Mouse (Mus musculus) heart, embryonic 13.5 days (tissue): ENCODE results near the gene Sdk2. TPM values are rescaled to one million over a fixed set of nuclear protein-coding genes. Genes with fewer than 3 reads are reported as not detected.

ENCODE experiments used
- ATAC-seq: fragments of 200-750 bp; cut with Nextera tagmentation; 2 replicates; pipeline ENCODE4 v1.8.0; 2017; ENCODE audit warnings: moderate TSS enrichment; ENCODE audit not compliant: insufficient number of reproducible peaks, low FRiP score, low TSS enrichment; ENCODE audit errors: extremely low read depth
- H3K27ac ChIP-seq: fragments of 300-500 bp; sonication (generic); replicated peaks from 2 replicates; pipeline ENCODE4 v1.5.1; 2015; ENCODE audit warnings: moderate library complexity, mild to moderate bottlenecking, inconsistent platforms
- H3K27me3 ChIP-seq: fragments of 300-500 bp; sonication (generic); replicated peaks from 2 replicates; pipeline ENCODE4 v1.6.1; 2015; ENCODE audit warnings: mild to moderate bottlenecking, inconsistent platforms
- H3K36me3 ChIP-seq: fragments of 300-500 bp; sonication (generic); 2 replicates; pipeline ENCODE4 v1.6.1; 2015; ENCODE audit warnings: mild to moderate bottlenecking, inconsistent platforms
- H3K4me1 ChIP-seq: fragments of 300-500 bp; sonication (generic); 2 replicates; pipeline ENCODE4 v1.6.1; 2015; ENCODE audit warnings: inconsistent platforms
- H3K4me2 ChIP-seq: fragments of 300-500 bp; sonication (generic); 2 replicates; pipeline ENCODE4 v1.6.1; 2015; ENCODE audit warnings: inconsistent platforms, mild to moderate bottlenecking, moderate library complexity
- H3K4me3 ChIP-seq: fragments of 300-500 bp; sonication (generic); 2 replicates; pipeline ENCODE4 v1.5.1; 2015; ENCODE audit warnings: moderate library complexity, mild to moderate bottlenecking, inconsistent platforms
- H3K9ac ChIP-seq: fragments of 300-500 bp; sonication (generic); 2 replicates; pipeline ENCODE4 v1.6.1; 2015; ENCODE audit warnings: inconsistent platforms, mild to moderate bottlenecking, moderate library complexity
- H3K9me3 ChIP-seq: fragments of 300-500 bp; sonication (generic); 2 replicates; pipeline ENCODE4 v1.6.1; 2016; ENCODE audit warnings: inconsistent platforms
- WGBS: fragments of 180-500 bp; shearing (Covaris S2); methylation state at CpG from one replicate; pipeline ENCODE4 v1.1.7; 2015; ENCODE audit warnings: mixed read lengths; 5-methylcytosine and 5-hydroxymethylcytosine counted together
- polyA plus RNA-seq: library from polyadenylated mRNA; unstranded; fragments of >200 nt; fragmentation: Nextera tagmentation; extraction: Ambion mirVana; gene quantifications from 2 replicates; pipeline ENCODE4 v1.2.1, GENCODE M21; 2015

Sdk2 gene
- polyA plus RNA-seq, 1 experiment from 2014 or later = 1.9 TPM

DNA sequence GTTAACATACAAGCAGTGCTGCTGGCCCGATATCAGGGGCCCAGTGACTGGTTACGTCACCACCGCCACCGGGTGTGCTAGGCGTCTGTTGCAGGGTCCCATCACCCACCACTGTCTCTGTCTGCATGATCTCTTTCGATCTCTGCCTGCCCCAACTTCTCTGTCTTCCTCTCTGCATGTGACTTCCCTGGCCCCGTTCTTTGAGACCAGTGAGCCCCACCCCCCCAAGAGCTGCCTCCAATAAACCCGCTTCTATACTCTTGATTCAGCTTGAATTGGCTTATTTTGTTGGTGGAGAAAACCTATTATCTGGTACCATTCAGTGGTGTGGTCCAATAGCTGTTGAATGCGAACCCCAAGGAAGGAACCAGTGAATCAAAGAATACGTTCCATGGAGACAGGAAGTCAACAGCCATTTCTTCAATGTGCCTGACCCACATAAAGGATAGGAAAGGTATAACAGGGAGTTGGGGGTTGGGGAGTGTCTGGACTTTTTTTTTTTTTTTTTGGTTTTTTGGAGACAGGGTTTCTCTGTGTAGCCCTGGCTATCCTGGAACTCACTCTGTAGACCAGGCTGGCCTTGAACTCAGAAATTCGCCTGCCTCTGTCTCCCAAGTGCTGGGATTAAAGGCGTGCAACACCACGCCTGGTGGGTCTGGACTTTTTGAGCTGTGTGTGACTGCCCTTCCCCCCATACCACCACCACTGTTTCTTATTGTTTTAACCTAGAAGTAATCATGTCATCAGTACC, 279.2 kb downstream of the Sdk2 start:
- Histone ChIP-seq H3K36me3 (no peaks in the 10 kb centered on the region), H3K4me1 (peaks cover 57% of the 10 kb centered on the region), H3K9ac (no peak overlapping the region), H3K9me3 (no peaks in the 10 kb centered on the region), H3K4me2 (no peak overlapping the region), H3K27ac (no peak overlapping the region), H3K4me3 (no peak overlapping the region), H3K27me3 (no peaks in the 10 kb centered on the region)
- no peak for ATAC-seq
- WGBS = 76% methylated on average over 13 of the region's 13 CpGs

DNA sequence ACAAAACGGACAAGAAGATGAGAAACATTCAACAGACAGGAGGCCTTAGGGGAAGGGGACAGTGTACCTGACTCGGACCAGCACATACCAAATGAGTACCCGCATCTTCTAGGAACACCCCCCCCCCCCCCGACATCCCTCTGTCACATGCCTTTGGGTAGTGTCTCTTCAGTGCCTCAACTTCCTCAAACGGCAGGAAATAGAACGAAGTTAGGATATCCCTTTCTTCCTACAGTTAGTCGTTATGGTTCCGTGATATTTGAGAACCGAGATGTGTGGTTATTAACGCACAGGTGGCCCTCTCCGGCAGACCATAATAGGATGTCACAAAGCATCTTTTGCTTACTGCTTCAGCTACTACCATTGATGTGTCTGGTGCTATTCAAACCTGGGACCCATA, 279.8 kb downstream of the Sdk2 start:
- Histone ChIP-seq H3K36me3 (no peaks in the 10 kb centered on the region), H3K27ac (0 out of 2 replicates have a peak overlapping the region, but pooled peaks have one; percentile 88), H3K4me2 (no peak overlapping the region), H3K4me3 (no peak overlapping the region), H3K9me3 (no peaks in the 10 kb centered on the region), H3K9ac (no peak overlapping the region), H3K4me1 (peaks cover 62% of the 10 kb centered on the region), H3K27me3 (no peaks in the 10 kb centered on the region)
- ATAC-seq = no peak
- 79% methylated on average over 11 of the region's 11 CpGs for WGBS

DNA sequence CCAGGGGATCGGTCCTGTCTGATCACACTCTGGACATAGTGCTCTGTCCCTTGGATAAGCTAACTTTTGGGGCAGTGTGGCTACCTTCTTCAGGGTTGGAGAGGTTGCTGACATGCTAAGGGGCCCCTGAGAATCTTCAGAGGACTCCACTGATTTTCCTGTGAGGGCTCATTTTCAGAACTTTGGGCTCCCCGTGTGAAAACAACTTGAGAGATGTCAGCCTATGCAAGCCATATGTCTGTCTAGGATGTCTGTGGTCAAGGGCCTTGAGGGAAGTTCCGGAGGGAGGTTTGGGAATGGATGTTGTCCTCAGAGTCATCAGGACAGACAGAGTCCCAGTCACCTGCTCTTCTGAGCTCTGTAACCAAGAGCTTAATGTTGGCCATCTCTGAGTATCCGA, 280.5 kb downstream of the Sdk2 start:
- peak overlapping the region; percentile 74 for H3K4me2 ChIP-seq
- H3K9ac ChIP-seq = peak overlapping the region; percentile 77
- peaks cover 61% of the 10 kb centered on the region for H3K4me1 ChIP-seq
- no peaks in the 10 kb centered on the region for H3K27me3 ChIP-seq
- peak overlapping the region; percentile 88 for H3K27ac ChIP-seq
- peak overlapping the region; percentile 45; the same call in 1 of the 2 replicates for H3K4me3 ChIP-seq
- no peak for ATAC-seq
- 50% methylated on average over 4 of the region's 4 CpGs for WGBS
- no peaks in the 10 kb centered on the region for H3K36me3 ChIP-seq
- no peaks in the 10 kb centered on the region for H3K9me3 ChIP-seq

DNA sequence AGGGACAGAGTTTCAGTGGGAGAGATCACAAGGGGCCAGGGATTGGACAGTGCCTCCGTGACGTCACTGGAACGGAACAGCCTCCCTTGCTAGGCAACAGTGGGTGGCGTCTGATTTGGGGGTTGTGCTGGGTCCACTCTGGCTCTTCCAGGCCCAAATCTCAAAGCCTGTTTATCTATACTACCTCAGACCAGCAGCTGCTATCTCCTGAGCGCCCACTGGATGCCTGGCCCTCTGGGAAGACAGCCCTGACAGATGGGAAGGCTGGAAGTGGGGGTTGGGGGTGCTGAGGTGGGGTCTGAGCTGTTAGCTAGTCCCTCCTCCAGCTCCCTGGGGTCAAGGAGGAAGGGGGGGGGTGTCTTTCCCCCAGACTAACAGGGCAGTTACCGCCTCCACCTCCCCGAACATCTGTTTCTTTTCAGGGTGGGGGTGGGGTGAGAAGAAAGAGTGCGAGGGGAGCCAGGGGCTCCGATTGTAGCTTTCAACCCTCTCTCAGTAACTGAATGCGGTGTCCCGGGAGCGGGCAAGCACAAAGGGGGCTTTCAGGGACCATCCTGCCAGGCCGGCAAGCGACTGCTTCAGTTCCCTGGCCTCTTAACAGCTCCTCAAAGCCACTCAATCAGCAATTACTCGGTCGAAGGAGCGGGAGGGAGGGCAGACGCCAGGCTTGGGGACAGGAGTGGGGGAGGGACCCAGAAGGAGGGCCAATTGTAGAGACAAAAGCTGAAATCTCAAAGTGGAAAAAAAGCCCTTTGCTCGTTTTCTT, 281.3 kb downstream of the Sdk2 start:
- Histone ChIP-seq H3K4me1 (peaks cover 59% of the 10 kb centered on the region), H3K27me3 (no peaks in the 10 kb centered on the region), H3K27ac (peak overlapping the region; percentile 88), H3K4me3 (peak overlapping the region; percentile 45), H3K9me3 (no peaks in the 10 kb centered on the region), H3K9ac (peak overlapping the region; percentile 77), H3K36me3 (no peaks in the 10 kb centered on the region), H3K4me2 (peak overlapping the region; percentile 74)
- peak; percentile 76 for ATAC-seq
- WGBS = 1% methylated on average over 19 of the region's 19 CpGs

DNA sequence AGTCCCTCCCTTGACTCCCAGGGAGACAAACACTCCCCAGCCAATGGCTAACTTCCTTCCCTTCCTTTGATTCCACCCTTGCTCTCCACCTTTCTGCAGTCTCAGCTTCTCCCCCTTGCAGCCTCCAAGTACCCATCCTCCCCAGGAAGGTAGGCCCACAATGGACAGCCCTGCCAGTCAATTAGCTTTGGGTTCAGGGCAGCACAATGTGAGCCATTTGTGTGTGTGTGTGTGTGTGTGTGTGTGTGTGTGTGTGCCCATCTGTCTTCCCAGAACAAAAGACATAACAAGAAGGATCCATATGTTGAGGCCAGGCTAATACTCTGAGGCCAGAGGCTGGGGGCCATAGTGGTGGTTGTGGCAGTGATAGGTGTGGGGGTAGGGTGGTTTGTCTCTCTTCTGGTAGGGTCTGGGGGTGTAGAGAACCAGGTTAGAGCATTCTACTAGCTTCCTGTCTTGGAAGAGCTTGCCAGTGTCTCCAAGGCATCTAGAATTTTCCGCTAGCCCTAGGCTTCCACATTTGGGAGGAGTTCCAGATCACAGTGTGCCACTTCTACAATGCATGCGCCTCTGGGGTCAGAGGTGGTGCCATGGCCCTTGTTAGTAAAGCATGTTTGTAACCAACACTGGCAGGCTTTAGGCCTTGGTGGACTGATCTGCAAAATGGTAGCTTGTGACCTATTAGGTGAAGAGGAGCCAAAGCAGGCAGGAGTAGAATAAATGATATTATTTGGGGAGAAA, 282.0 kb downstream of the Sdk2 start:
- Histone ChIP-seq H3K4me2 (peak overlapping the region; percentile 74), H3K9ac (no peak overlapping the region), H3K9me3 (no peaks in the 10 kb centered on the region), H3K4me1 (peaks cover 62% of the 10 kb centered on the region), H3K27ac (peak overlapping the region; percentile 88), H3K27me3 (no peaks in the 10 kb centered on the region), H3K4me3 (no peak overlapping the region; the same call in 1 of the 2 replicates), H3K36me3 (no peaks in the 10 kb centered on the region)
- no peak for ATAC-seq
- 62% methylated on average over 2 of the region's 2 CpGs for WGBS

DNA sequence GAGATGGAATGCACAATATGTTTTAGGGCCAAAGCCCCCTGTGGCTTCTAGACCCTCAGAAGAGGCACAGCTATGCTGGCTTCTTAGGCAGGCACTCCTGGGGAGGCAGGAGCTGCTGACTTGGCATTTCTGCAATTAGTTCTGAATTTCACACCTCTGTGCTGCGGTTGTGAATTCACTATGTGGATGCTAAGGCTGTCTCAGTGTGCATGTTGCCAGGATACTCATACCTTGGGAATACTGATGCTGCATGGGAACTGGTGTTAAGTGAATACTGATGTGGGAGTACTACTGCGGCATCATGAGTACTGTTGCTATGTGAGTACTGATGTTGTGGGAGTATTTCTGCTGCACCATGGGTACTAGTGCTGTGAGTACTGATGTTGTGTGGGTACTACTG, 284.4 kb downstream of the Sdk2 start:
- 0 out of 2 replicates have a peak overlapping the region, but pooled peaks have one; percentile 17 for H3K27ac ChIP-seq
- no peak overlapping the region for H3K4me3 ChIP-seq
- H3K4me1 ChIP-seq = peaks cover 67% of the 10 kb centered on the region
- no peak for ATAC-seq
- H3K27me3 ChIP-seq = no peaks in the 10 kb centered on the region
- 85% methylated on average over 2 of the region's 2 CpGs for WGBS
- H3K9ac ChIP-seq = no peak overlapping the region
- H3K4me2 ChIP-seq = no peak overlapping the region
- H3K36me3 ChIP-seq = no peaks in the 10 kb centered on the region
- no peaks in the 10 kb centered on the region for H3K9me3 ChIP-seq

DNA sequence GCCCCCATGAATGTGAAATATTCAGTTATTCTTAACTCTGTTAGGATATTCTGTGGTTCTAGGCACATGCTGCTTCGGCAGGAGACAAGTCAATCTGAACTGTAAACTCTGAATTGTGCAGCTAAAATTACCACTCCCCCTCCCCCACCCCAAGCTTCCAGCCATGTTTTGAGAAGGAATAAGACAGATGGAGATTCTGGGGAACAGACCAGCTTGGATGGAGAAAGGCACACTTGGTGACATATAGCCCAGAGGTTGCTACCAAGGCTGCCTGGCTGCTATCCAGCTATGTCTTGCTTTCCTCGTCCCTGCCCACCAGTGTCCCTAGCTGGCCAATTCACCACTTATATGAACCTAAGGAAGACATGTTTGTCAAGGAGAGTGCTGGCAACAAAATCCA, 284.8 kb downstream of the Sdk2 start:
- peak overlapping the region; percentile 17; the same call in 1 of the 2 replicates for H3K27ac ChIP-seq
- WGBS = 36% methylated on average over 2 of the region's 2 CpGs
- ATAC-seq = no peak

DNA sequence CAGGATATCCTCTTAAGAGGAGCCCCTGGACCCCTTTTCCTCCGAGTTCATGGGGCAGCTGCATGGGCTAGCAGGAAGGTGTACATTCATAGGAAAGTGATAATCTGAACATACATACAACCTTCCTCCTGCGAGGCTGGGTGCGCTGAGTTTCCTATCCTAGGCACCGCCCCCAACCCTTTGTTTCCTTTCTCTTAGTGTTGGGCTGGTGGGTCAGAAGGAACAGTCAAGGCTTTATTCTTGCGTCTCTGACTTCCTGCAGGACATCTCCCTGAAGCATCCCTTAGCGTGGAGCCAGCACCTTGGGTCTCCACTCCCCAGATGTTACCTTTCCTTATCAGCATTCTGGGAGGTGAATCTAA, 287.2 kb downstream of the Sdk2 start:
- Histone ChIP-seq H3K4me1 (peaks cover 49% of the 10 kb centered on the region), H3K9ac (no peak overlapping the region), H3K9me3 (no peaks in the 10 kb centered on the region), H3K27ac (no peak overlapping the region), H3K4me2 (0 out of 2 replicates have a peak overlapping the region, but pooled peaks have one; percentile 4), H3K4me3 (no peak overlapping the region), H3K36me3 (no peaks in the 10 kb centered on the region), H3K27me3 (no peaks in the 10 kb centered on the region)
- WGBS = 29% methylated on average over 6 of the region's 6 CpGs
- ATAC-seq = no peak

More for the DNA sequence above, 284.8 kb downstream of the Sdk2 start:
- no peaks in the 10 kb centered on the region for H3K27me3 ChIP-seq
- H3K4me3 ChIP-seq = no peak overlapping the region
- no peak overlapping the region for H3K9ac ChIP-seq
- H3K4me2 ChIP-seq = no peak overlapping the region
- peaks cover 69% of the 10 kb centered on the region for H3K4me1 ChIP-seq
- H3K36me3 ChIP-seq = no peaks in the 10 kb centered on the region
- H3K9me3 ChIP-seq = no peaks in the 10 kb centered on the region

DNA sequence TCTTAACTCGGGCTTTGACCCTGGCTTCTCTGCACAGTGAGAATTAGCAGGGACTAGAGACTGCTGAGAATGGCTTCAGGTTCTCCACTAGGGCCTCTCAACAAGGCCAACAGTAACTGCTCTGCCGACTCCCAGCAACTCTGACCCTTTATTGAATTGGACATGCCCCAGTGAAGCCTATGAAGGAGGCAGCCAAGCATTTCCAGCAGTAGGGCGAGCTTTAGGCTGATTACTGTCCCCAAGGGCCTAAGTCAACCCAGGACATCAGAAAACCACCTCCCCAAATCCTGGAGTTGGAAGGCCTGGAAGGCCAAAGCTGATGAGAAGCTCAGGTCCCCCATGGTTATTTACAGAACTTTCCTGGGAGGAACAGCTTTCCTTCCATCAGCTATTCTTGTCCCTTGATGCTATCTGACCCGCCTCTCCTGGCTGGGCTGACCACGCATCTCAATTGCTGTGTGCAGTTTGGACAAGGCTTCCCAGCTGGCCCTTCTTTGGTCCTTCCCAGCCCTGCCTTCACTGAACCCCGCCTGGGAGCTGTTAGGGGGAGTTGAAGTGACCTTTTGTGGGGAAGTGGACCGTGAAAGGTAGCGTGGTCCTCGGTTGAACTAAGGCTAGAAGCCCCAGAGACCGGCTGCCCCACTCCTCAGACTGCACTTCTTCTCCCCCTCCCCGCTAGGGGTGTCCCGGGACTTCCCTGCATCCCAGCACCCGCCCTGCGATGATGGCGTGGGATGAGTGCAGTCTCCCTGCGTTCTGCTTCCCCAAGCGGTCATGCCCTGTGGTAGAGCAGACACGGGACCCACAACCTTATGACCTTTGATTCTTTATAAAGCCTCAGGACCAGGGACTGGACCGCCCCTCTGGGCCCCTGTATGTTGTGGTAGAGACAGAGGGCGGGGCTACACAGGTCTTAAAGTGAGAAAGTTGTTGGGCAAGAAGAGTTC, 287.8 kb downstream of the Sdk2 start:
- H3K9ac ChIP-seq = no peak overlapping the region
- H3K36me3 ChIP-seq = no peaks in the 10 kb centered on the region
- 33% methylated on average over 20 of the region's 20 CpGs for WGBS
- no peak overlapping the region for H3K27ac ChIP-seq
- peaks cover 44% of the 10 kb centered on the region for H3K4me1 ChIP-seq
- 0 out of 2 replicates have a peak overlapping the region, but pooled peaks have one; percentile 4 for H3K4me2 ChIP-seq
- no peak overlapping the region for H3K4me3 ChIP-seq
- ATAC-seq = no peak
- H3K27me3 ChIP-seq = no peaks in the 10 kb centered on the region
- H3K9me3 ChIP-seq = no peaks in the 10 kb centered on the region

DNA sequence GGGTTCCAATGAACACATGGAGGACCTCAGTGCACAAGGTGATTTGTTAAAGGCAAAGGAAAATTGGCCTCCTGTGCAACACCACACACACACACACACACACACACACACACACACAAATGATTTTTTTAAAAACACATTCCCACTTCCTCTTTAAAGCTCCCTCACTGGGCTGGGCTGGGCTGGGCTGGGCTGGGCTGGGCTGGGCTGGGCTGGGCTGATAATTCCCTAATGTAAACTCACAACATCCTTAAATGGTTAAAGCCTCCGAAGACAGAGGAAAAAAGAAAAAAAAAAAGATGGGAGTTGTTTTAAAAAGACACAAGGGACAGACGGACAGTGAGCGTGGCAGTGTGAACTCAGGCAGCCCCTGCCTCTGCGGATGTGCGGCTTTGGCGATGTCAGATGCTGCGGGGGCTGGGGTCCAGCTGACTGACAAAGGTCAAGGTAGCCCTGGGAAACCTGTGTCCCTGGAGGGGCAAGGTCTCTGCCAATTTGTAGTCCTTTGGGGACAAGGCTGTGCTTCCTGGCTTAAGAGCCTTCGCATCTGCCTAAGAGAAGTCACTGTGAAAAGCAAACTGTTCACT, 288.9 kb downstream of the Sdk2 start:
- Histone ChIP-seq H3K27me3 (no peaks in the 10 kb centered on the region), H3K9ac (0 out of 2 replicates have a peak overlapping the region, but pooled peaks have one; percentile 40), H3K4me1 (peaks cover 44% of the 10 kb centered on the region), H3K4me3 (no peak overlapping the region), H3K27ac (no peak overlapping the region), H3K4me2 (peak overlapping the region; percentile 22; the same call in 1 of the 2 replicates), H3K36me3 (no peaks in the 10 kb centered on the region), H3K9me3 (no peaks in the 10 kb centered on the region)
- 57% methylated on average over 8 of the region's 8 CpGs for WGBS
- ATAC-seq = no peak
